Mouse (Mus musculus): ENCODE results near the gene Slc45a2.

DNA sequence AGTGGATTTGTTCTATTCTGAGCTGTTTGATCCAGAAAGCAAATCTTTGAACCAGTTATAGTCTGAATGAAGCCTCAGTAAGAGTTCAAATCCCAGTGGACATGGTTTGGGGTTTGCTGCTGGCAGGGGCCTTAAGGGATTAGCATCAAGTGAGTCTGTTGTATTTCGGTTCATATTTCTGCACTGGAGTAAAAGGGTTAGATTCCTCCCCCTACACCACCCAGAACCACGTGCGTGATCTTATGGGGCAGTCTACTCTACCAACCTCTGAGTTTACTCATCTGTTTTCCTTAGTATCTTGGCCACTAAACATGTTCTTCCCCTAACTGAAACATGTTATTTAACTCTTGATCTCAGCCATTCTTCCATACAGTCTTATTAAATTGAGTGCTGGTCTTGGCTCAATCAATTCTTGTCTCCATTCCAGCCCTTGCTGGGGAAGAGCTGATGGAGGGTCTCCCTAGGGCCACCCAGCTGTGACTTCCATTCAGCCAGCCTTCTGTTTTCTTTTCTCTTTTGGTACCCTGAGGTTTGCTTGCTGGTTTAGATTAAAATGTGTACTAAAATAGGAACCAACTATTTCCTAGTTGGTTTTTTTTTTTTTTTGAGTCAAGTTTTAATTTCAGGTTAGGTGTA is 75.3 kb downstream of the Slc45a2 start:
- no peak for TF ChIP-seq CTCF (IDR thresholded peaks at IDR 0.05; ENCODE audit: control insufficient read depth, insufficient read depth, insufficient read length)
- no peak for TF ChIP-seq CEBPB (IDR thresholded peaks at IDR 0.05; ENCODE audit: low read depth)
- TF ChIP-seq USF1 (IDR thresholded peaks at IDR 0.05; ENCODE audit: low read depth), result no peak
